Mouse (Mus musculus) lung, postnatal 0 days (tissue): ENCODE measurements at regions not wholly inside any gene's neighbourhood (a gene's known extent, or its start where the extent isn't known, plus 50 kb on each side); places are given as distances from the start of the nearest gene placed in this dataset.

Source experiments
- CTCF ChIP-seq: IDR thresholded peaks from 2 replicates; pipeline ENCODE4 v1.5.1; 2016; ENCODE audit warnings: antibody characterized with exemption, mild to moderate bottlenecking
- EP300 ChIP-seq: IDR thresholded peaks from 2 replicates; pipeline ENCODE4 v1.6.1; 2016; ENCODE audit warnings: antibody characterized with exemption, mild to moderate bottlenecking, control low read depth

- TF ChIP-seq CTCF (no peak), EP300 (no peak)
These were observed 90.4 kb upstream of the Tspan5 start for GRCm38 (mm10) chr3:138651361-138652205.
